Mouse (Mus musculus): ENCODE data around the gene Nol4l.

Nol4l gene

DNA sequence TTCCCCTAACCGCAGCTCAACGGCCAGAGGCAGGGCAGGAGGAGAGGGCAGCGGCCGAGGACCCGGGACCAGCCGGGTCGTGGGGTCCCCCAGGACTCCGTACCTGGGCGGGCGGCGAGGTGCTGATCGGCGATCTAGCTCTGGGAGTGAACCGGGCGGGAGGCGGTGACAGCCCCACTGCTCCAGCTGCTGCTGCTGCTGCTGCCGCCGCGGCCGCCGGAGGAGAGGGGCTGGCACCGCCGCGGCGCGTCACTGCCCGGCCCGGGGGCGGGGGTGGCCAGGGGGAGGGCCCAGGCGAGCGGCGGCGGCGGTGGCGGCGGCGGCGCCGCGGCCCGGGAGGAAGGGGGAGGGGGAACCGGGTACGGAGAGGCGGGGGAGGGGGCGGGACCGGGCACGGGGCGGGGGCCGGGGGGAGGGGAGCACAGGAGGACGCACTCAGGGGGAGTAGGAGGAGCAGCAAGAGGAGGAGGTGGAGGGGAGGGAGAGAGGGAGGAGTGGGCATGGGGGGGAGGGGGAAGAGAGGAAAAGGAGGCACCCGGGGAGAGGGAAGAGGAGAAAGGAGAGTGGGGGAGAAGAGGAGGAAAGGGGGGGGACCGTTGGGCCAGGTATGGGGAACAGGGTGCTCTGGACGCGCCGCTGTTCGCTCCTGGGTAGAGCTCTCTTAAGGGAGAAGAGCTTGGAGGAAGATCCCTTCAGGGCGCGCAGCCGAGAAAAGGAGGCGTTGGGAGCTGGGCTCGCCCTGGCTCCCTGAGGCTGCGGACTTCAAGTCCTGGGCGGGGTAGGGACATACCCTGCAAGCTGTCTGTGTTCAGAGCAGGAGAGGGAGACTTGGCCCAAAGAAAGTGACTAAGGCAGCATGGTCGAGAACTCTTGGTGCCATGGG, 85.3 kb downstream of the Nol4l start:
- peak; percentile 75 for DNase-seq (ENCODE audit: low read depth, low spot score)

DNA sequence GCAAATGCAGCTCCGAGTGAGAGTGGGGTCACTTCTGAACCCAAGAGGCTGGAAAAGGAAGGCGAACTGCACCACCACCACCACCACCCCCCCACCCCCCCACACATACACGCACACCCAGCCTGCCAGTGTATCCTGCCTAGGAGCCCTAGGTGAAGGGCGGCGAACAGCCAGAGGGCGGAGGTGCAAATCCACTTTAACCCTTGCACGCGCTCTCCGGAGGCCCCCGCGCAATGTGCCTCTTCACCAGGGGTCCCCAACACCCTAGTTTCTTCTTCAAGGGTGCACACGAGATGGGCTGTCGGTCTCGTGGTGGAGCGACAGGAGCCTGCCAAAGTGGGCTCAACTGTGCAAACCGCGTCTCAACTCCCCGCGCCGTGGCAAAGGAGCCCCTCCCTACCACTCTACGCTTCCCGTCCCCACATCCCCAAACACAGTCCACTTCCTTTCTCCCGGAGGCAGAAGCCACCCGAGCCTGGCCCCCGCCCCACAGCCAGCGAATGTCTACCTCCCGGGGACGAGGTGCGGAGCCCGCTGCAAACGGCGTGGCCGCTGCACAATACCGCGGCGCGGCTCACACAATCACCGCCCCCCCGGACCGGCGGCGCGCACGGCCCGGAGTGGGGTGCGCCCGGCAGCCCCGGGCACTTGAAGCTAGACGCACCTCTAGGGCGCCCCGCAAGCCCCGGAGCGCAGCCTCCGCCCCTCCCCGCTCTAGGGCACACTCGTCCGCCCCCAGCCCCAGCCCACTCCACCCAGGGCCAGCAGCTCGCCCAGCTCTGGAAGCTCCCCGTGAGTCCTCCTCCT, 86.1 kb downstream of the Nol4l start:
- peak; percentile 37 for DNase-seq (ENCODE audit: low read depth, low spot score)

DNA sequence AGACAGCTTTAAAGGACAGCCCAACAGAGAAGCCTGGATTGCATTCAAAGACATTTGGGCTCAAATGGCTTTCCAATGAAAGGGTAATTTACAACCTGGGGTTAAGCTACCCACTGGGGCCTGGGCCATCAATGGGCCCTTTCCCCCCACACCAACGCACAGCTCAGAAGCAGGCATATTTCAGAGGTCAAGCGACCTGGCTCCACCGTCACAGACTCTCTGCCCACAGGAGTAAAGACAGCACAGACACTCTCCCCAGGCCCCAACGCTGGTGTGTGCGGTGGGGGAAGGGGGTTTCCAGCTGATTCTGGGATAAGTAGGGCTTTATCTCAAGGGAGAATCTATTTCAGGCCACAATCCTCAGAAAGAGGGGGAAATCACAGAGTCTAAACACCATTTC, 87.1 kb downstream of the Nol4l start:
- peak; percentile 50 for DNase-seq (ENCODE audit: low read depth, low spot score)

DNA sequence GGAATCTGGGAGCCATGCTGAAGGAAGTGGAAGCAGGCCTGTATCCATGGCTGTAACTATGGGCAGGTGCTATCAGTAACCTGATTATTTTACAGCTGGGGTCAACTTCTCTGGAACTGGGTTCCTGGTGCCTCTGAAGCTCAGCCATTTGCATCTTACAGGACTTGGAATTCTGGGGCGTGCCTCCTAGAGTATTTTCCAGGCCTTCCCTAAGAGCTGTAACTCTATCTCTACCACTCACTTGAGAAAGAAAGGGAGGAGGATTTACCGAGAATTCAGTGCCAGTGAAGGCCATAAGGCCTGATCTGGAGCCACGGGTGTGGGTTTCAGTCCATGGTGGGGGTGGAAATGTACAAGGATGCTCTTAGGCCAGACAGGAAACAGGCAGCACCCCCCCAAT, 88.5 kb downstream of the Nol4l start:
- DNase-seq (ENCODE audit: low read depth, low spot score) = no peak

DNA sequence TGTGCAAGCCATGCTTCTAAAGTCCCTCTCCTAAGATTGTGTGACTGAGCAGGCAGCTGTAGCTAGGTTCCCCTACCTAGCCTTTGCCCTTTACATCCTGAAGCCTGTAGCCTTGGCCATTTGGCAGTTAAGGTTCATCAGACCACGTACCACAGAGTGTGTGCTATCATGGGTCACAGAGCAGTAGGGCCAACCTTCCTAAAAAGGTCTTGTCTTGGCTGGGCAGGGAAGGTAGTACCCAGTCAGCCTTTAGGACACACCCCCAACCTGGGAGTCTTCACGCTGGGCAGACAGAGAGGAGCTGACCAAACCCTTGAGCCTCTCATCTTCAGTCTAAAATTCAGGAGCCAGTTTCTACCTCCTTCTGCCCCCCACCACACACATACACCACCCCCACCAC, 89.0 kb downstream of the Nol4l start:
- DNase-seq (ENCODE audit: low read depth, low spot score) = no peak

DNA sequence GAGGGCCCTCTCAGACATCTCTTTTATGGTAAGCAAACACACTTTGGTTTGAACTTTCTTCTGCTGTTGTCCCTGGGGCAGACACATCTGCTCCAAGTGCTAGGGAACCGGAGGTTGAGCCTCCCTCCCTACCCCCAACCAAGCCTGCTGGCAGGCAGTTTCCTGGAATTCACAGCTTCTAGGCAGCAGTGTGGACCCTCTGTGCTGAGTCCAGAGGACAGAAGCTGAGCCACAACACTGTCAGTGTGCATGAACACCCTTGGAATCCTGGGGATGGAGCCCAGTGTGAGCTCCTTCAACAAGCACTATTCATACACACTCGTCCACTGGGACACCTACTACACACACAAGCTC, 92.5 kb downstream of the Nol4l start:
- DNase-seq (ENCODE audit: low read depth, low spot score) = peak; percentile 32

DNA sequence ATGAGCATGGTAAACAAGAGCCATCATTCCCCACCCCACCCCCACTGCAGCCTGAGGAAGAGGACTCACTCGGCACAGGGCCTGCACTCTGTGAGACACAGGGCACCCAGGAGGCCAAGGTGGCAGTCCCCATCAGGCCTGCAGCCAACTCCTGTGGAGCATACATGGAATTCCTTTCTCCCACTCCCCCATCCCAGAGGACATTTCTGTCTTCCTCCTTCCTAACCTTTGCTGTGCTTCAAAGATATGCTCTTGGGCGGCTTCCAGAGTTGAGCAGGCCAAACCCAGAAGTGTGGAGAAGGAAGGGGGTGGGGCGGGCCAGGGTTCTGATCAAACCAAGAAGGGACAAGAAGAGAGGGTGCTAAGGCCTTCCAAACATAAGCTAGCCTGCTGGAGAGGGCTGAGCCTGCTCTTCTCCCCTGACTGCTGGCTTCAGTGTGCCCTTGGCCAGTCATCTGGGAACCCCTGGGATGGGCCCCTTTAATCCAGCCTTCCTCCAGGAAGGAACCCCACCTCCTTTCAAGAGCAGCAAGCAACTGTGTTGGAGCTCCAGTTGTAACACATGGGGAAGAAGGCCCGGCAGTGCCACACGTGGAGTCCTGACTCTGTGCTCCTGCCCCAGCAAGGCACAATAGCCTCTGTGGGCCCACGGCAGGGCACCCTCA, 93.0 kb downstream of the Nol4l start:
- DNase-seq (ENCODE audit: low read depth, low spot score) = peak; percentile 46

DNA sequence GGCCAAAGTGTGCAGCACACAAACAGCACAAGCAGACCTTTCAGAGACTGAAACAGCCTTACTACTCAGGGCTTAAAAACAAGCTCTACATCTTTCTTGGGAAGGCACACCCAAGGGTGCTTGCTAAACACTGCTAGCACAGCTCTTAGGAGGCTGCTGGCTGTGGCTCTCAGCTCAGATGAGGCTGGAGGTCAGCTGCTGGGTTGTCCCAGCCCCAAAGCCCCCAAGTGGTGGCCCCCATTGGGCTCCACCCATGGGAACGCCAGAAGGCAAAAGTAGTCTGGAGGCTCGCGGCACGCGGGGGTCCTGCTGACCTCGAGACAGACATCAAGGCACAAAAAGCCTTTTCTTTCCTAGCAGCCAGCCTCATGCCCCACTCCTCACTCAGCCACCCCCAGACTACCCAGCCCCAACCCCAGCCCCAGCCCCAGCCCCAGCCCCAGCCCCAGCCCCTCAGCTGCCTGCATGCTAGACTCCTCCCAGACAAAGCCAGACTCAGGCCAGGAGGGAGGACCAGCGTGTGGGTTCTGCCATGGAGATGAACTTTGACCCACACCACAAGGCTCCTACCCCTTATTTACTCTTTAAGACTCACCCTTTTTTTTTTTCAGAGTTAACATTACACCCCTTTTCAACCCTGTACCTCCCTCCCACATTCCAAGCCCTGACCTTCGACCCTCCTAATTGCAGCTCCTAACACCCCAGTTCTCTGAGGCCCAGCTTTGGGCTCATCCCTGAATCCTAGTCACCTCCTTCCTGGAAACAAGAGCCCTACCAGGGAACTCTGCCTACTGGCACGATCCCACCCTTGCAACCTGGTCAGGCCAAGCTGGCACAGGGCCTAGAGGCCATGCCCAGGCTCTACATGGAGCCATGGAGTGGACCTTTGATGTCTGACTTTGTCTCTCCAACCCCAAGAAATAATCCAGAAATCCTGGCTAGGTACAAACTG, 94.6 kb downstream of the Nol4l start:
- DNase-seq (ENCODE audit: low read depth, low spot score) = peak; percentile 55

DNA sequence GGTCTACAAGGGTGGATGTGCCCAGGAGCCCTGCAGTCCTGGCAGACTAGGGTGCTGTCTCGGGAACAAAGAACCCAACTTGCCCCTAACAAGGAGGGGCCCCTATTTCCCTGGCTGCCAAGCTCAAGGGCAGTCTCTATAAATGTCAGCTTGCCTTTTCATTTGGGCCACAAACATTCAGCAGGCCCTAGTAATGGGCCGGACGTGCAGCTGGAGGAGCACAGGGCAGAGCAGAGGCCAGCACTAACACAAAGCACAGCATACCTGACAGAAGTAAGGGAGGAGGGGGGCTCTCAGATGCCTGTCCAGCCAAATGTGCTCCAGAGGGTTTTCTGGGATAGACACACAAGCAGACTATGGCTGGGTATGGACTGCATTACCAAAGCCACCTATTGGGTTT, 95.9 kb downstream of the Nol4l start:
- DNase-seq (ENCODE audit: low read depth, low spot score) = no peak

DNA sequence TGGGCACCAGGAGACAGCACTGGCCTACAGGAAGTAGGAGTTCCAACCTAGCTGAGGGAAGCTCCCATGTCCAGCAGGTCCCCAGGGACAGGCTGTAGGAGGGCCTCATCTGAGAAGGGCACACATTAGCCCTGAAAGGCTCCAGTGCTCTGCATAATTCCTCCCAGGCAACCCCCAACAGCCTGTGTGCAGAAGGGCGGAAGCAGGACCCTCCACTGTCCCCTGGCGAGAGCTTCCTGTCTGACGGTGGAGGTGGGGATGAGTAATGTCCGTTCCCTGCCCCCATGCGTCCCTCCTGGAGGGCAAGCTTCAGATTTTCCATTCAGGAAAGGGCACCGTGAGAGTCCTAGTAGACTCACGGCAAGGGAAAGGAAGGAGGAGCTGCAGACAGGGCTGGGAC, 97.3 kb downstream of the Nol4l start:
- DNase-seq (ENCODE audit: low read depth, low spot score) = peak; percentile 50

DNA sequence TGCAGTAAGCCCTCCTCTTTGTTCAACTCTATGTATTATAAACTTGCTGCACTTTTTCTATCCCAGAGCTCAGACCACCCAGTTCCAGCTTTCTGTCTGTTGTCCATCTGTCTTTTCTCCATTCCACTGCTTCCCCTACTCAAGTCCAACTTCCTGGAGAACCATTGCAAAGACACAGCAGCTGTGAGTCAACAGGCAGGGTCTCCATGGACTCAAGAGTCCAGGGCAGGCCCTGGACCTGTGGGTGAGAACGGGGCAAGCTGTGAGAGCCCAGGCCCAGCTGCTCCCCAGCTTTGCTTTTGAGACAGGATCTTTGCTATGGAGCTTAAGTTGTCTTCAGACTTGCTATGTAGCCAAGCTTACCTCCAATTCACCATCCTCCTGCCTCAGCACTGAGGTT, 99.2 kb downstream of the Nol4l start:
- no peak for DNase-seq (ENCODE audit: low read depth, low spot score)

DNA sequence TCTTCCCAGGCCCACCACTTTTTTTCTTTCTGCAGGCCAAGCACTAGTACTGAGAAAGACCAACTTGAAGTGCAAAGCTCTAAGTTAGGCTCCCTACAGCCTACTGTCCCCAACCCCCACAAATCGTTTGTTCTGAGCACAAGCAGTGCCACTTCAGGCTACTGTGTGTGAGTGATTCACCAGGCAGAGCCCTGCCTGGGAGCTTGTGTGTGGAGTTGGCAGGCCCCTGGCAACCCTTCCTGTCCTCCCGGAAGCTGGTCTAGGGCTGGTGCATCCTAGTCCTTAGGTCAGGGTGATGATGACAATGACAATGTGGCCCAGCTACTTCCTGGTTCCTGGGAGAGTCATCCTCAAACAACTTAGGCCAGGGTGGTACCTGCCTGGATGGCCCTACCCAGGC, 101.3 kb downstream of the Nol4l start:
- no peak for DNase-seq (ENCODE audit: low read depth, low spot score)

DNA sequence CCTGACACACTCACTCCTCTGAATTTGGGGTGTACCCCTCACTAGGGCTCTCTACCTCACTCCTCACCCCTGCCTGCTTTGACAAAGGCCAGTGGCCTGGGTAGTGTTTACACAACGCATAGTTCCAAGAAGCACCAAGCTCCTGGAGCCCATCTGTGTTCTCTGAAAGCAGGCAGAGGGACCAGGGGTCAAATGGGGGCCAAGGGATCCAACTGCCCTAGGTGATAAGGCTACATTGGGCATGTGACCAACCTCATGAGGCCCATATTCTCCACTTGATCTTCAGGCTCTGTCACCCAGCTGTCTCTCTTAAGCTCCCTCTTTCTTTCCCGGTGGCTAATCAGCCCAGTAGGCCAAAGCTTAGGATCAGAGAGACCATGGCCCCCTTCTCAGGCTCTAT, 102.8 kb downstream of the Nol4l start:
- DNase-seq (ENCODE audit: low read depth, low spot score) = peak; percentile 59

DNA sequence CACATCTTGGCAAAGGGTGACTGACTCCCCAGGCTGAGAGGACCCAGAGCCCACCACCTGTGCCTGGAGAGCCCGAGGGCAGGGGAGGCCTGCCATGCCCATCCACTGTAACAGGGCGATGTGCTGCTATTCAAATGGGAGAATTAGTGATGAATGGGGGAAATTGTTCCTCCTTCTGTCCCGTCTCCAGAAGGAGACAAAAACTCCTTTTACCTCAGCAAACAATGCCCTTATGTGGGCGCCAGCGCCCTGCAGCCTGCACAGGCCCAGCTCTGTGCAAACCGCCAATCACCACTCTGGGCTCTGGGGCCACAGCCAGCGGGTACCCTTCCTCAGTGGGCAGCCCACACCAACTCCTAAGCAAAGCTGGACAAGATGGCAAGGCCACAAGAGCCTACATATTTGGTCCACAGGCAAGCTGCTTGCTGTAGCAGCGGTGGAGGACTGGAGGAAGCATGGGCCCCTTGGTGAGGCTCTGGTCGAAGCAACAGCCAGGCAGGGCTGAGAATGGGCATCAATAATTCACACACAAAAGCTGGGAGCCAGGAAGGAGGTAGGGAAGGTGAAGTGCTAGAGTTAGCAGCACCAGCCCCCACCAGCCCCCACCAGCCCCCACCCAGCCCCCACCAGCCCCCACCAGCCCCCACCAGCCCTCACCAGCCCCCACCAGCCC, 103.6 kb downstream of the Nol4l start:
- DNase-seq (ENCODE audit: low read depth, low spot score) = peak; percentile 52

DNA sequence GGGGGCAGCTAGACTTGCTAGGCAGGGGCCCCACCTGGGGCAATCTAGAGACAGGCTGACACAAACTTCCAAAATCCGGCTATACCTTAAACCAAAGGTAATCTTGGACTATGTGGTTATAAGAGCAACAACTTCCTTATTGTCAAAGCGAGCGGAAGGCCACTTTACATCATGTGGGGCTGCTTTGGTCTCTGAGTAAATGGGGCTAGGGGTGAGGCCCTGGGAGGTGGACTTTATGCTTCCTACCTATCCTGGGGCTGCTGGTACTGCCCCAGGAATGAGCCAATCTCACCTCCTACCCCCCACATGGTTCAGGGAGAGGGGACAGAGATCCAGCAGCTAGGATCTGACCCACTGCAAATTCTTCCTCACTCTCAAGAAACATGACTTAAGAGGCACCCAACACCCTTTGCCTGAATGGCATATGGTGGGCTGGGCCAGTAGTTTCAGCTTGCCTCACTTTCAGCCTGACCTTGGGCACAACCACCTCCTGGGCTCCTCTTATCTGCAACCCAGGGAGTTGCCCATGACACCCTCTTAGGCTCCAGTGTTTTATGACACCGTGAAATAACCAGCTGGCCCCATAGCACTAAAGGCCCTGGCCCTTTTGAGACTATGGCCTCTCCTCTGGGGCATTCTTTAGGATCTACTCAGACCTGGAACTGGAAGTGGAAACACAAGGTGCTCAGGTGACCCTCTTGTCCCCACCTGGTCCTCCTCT, 104.5 kb downstream of the Nol4l start:
- DNase-seq (ENCODE audit: low read depth, low spot score) = no peak

DNA sequence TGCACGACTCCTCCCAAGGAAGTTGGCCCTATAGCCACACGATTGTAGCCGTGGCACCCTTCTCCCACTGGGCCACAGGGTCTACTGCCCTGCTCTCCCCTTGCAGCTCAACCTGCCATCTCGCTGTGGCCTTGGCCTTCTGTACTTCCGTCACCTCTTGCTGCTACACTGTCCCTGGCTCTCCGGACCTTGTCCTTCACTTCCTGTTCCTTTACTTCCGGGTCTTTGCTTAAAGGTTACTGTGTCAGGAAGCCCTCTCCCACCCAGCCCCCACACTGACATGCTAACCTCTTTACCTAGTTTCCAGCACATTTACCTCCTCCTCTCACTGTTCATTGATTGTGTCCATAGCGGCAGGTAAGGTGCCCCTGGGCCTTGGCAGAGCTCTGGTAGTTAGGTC, 105.2 kb downstream of the Nol4l start:
- DNase-seq (ENCODE audit: low read depth, low spot score) = no peak

DNA sequence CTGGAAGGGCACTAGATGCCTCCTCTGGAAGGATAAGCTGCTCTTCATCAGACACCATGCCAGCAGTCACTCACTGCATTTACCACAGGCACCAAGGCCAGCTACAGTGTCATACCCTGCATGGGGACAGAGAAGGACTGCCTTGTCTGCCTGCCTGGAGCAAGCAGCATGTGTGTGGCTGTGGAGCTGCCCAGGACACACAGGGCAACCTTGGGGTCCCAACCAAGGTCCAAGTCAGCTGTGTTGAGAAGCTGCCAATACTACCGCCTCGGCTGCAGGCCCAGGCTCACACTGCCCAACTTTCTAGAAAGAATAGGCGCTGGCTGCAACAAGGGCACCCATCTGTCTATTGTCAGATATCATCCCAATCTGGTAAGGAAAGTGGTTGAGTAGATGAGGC, 106.7 kb downstream of the Nol4l start:
- DNase-seq (ENCODE audit: low read depth, low spot score) = no peak

DNA sequence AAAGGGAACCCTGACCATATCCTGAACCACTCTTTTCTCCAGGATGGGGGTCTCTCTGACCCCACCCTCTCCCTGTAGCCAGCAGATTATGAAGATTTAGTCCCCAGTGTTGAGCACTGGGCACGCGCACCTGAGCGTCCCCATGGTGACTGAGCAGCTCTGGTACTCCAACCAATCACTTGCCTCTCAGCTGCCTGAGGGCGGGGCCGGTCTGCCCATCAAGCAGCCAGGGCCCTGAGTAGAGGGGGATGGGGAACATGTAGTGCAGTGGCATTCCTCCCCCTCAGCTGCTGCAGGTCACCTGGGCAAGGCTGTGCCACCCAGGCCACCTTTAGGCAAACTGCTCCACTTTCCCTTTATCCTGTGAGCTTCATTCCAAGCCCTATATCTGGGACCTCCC, 107.7 kb downstream of the Nol4l start:
- no peak for DNase-seq (ENCODE audit: low read depth, low spot score)

DNA sequence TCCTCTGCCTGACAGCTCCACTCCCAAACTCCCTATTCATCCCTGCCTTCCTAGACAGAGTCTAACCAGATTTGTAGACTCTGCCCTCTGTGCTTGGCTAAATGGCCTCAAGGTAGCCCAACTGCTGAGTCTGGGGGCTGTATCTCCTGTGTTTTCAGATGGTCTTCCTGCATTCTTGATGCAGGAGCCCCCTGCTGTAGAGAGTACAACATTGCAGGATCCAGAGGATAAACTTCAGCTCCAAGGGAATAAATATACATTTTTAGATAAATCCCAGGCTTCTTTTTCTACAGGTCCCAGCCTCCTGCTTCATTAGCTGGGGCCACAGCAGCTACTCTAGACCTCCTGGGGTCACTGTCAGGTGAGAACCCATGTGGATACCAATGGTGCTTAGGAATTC, 108.5 kb downstream of the Nol4l start:
- DNase-seq (ENCODE audit: low read depth, low spot score) = no peak

DNA sequence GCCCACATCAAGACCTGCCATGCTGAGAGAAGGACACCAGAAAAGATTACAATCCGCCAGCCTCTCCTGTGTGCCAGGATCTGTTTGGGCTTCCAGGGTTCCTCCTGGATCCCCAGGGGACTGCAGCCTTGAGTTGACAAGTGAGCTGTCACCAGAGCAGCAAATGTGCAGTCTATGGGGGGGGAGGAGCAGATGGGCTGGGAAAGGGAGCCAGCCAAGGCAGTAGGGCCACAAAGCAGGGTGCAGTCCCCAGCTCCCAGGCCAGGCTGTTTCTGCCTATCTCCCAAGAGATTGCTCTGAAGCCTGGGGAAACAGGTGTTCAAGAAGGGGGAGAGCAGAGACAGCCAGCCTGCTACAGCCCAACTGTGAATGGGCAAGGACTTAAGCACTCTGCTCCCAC, 111.4 kb downstream of the Nol4l start:
- no peak for DNase-seq (ENCODE audit: low read depth, low spot score)
